In the genomic region with DNA sequence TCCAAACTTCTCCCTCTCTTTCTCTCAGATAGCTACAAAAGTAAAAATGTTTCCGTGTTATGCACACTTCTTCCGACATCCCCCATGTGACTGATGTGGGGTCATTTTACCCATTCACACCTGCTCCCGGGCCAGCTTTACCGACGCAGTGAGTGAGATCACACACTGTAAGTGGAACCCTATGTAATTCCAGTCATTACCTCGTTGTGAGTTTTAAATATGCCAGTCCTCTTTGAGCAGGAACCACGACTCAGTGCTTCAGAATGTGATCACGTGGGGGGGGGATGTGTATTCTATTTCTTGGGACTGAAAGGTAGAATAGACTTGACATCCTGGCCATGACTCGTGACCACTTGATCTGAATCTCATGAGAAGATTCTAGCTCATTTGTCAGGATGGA, we compare ENCODE assay signal across 14 mouse cellular contexts.
"Had no signal": no experiment of that assay in that cellular context is flagged by ENCODE, and none has a peak within 500 bp of the region (broad histone marks: within the 10 kb centered on the region; RNA-seq: fewer than 3 reads in every experiment).

No protein-coding gene starts in this region.

- H3K4me3 ChIP-seq: limb, embryonic 12.5 days; midbrain, embryonic 12.5 days; neural tube, embryonic 15.5 days; stomach, embryonic 15.5 days had no signal

- H3K9me3 ChIP-seq: limb, embryonic 12.5 days; midbrain, embryonic 12.5 days; neural tube, embryonic 15.5 days; stomach, embryonic 15.5 days had no signal

- H3K4me2 ChIP-seq: limb, embryonic 12.5 days; midbrain, embryonic 12.5 days; neural tube, embryonic 15.5 days; stomach, embryonic 15.5 days had no signal

- DNase-seq: kidney, adult 8-10 months; kidney, postnatal 25 days; layer of hippocampus, adult 9-11 months; layer of hippocampus, postnatal 36 days; lung, adult 18-20 months; retina, postnatal 1 day; thymus, adult 2 months; thymus, postnatal 25 days had no signal

- H3K27ac ChIP-seq: limb, embryonic 12.5 days; liver, embryonic 14.5 days; midbrain, embryonic 12.5 days; neural tube, embryonic 15.5 days; stomach, embryonic 15.5 days had no signal

- H3K27me3 ChIP-seq: limb, embryonic 12.5 days; midbrain, embryonic 12.5 days; neural tube, embryonic 15.5 days; stomach, embryonic 15.5 days had no signal

- H3K36me3 ChIP-seq: limb, embryonic 12.5 days; midbrain, embryonic 12.5 days; neural tube, embryonic 15.5 days; stomach, embryonic 15.5 days had no signal

- H3K4me1 ChIP-seq: neural tube, embryonic 15.5 days; stomach, embryonic 15.5 days had no signal

- ATAC-seq: midbrain, embryonic 16.5 days had no signal

- H3K9ac ChIP-seq: limb, embryonic 12.5 days; liver, embryonic 14.5 days; midbrain, embryonic 12.5 days; neural tube, embryonic 15.5 days; stomach, embryonic 15.5 days had no signal
